Mouse (Mus musculus) embryonic facial prominence, embryonic 12.5 days (tissue): ENCODE measurements around the gene Ndel1. TPM values are rescaled to one million over a fixed set of nuclear protein-coding genes. Genes with fewer than 3 reads are reported as not detected.

Experiments used
- ATAC-seq: fragments of 200-750 bp; cut with Nextera tagmentation; 2 replicates; pipeline ENCODE4 v1.8.0; 2017; ENCODE audit not compliant: insufficient number of reproducible peaks, insufficient read depth, low FRiP score, low TSS enrichment
- H3K27ac ChIP-seq: fragments of 300-500 bp; sonication (generic); 2 replicates; pipeline ENCODE4 v1.5.1; 2016; ENCODE audit warnings: mild to moderate bottlenecking
- H3K27me3 ChIP-seq: fragments of 300-500 bp; sonication (generic); 2 replicates; pipeline ENCODE4 v1.6.1; 2016; ENCODE audit warnings: mild to moderate bottlenecking, moderate library complexity
- H3K36me3 ChIP-seq: fragments of 300-500 bp; sonication (generic); 2 replicates; pipeline ENCODE4 v1.6.1; 2016; ENCODE audit warnings: mild to moderate bottlenecking
- H3K4me1 ChIP-seq: fragments of 300-500 bp; sonication (generic); 2 replicates; pipeline ENCODE4 v1.6.1; 2016
- H3K4me2 ChIP-seq: fragments of 300-500 bp; sonication (generic); replicated peaks from 2 replicates; pipeline ENCODE4 v1.6.1; 2016; ENCODE audit warnings: mild to moderate bottlenecking, moderate library complexity
- H3K4me3 ChIP-seq: fragments of 300-500 bp; sonication (generic); 2 replicates; pipeline ENCODE4 v1.5.1; 2016; ENCODE audit warnings: mild to moderate bottlenecking
- H3K9ac ChIP-seq: fragments of 300-500 bp; sonication (generic); 2 replicates; pipeline ENCODE4 v1.6.1; 2016; ENCODE audit warnings: mild to moderate bottlenecking, moderate library complexity
- H3K9me3 ChIP-seq: fragments of 300-500 bp; sonication (generic); 2 replicates; pipeline ENCODE4 v1.6.1; 2016; ENCODE audit warnings: mild to moderate bottlenecking, moderate library complexity
- WGBS: fragments of 180-500 bp; shearing (Covaris S2); methylation state at CpG from one replicate; pipeline ENCODE4 v1.1.7; 2016; 5-methylcytosine and 5-hydroxymethylcytosine counted together
- polyA plus RNA-seq: library from polyadenylated mRNA; unstranded; fragments of >200 nt; fragmentation: Nextera tagmentation; extraction: Ambion mirVana; gene quantifications from 2 replicates; pipeline ENCODE4 v1.2.1, GENCODE M21; 2016

Gene Ndel1
- polyA plus RNA-seq, 1 experiment from 2014 or later = 78.6 TPM

GRCm38 (mm10) chr11:68863631-68864091, 8.0 kb downstream of the Ndel1 start:
- no peak overlapping the region for H3K27ac ChIP-seq
- H3K9me3 ChIP-seq = no peaks in the 10 kb centered on the region
- H3K36me3 ChIP-seq = no peaks in the 10 kb centered on the region
- H3K4me1 ChIP-seq = no peaks in the 10 kb centered on the region
- no peak overlapping the region for H3K4me3 ChIP-seq
- WGBS = 82% methylated on average over 4 of the region's 4 CpGs
- H3K27me3 ChIP-seq = no peaks in the 10 kb centered on the region
- H3K9ac ChIP-seq = no peak overlapping the region
- H3K4me2 ChIP-seq = no peak overlapping the region
- no peak for ATAC-seq

GRCm38 (mm10) chr11:68862260-68862659, 9.4 kb downstream of the Ndel1 start:
- H3K4me1 ChIP-seq = no peaks in the 10 kb centered on the region
- no peak overlapping the region for H3K27ac ChIP-seq
- no peak overlapping the region for H3K9ac ChIP-seq
- no peaks in the 10 kb centered on the region for H3K27me3 ChIP-seq
- no peaks in the 10 kb centered on the region for H3K36me3 ChIP-seq
- no peaks in the 10 kb centered on the region for H3K9me3 ChIP-seq
- WGBS = 68% methylated on average over 2 of the region's 2 CpGs
- no peak overlapping the region for H3K4me2 ChIP-seq
- no peak for ATAC-seq
- no peak overlapping the region for H3K4me3 ChIP-seq

GRCm38 (mm10) chr11:68859943-68860593, 11.6 kb downstream of the Ndel1 start:
- no peaks in the 10 kb centered on the region for H3K27me3 ChIP-seq
- 78% methylated on average over 8 of the region's 8 CpGs for WGBS
- no peaks in the 10 kb centered on the region for H3K36me3 ChIP-seq
- no peak overlapping the region for H3K4me2 ChIP-seq
- no peak overlapping the region for H3K27ac ChIP-seq
- no peak for ATAC-seq
- H3K4me1 ChIP-seq = no peaks in the 10 kb centered on the region
- no peak overlapping the region for H3K9ac ChIP-seq
- no peaks in the 10 kb centered on the region for H3K9me3 ChIP-seq
- H3K4me3 ChIP-seq = no peak overlapping the region

GRCm38 (mm10) chr11:68857329-68857728, 14.3 kb downstream of the Ndel1 start:
- 83% methylated on average over 3 of the region's 3 CpGs for WGBS
- H3K27ac ChIP-seq = no peak overlapping the region
- H3K27me3 ChIP-seq = no peaks in the 10 kb centered on the region
- H3K4me3 ChIP-seq = no peak overlapping the region
- H3K9me3 ChIP-seq = no peaks in the 10 kb centered on the region
- H3K36me3 ChIP-seq = no peaks in the 10 kb centered on the region
- H3K4me2 ChIP-seq = no peak overlapping the region
- H3K9ac ChIP-seq = no peak overlapping the region
- H3K4me1 ChIP-seq = peaks cover 8% of the 10 kb centered on the region; the same call in 1 of the 2 replicates
- ATAC-seq = no peak

- Histone ChIP-seq H3K9ac (no peak overlapping the region), H3K27me3 (no peaks in the 10 kb centered on the region), H3K9me3 (no peaks in the 10 kb centered on the region), H3K4me3 (no peak overlapping the region), H3K4me1 (peaks cover 17% of the 10 kb centered on the region), H3K27ac (no peak overlapping the region), H3K4me2 (no peak overlapping the region), H3K36me3 (no peaks in the 10 kb centered on the region)
- WGBS = 81% methylated on average over 3 of the region's 3 CpGs
- no peak for ATAC-seq
Observed at GRCm38 (mm10) chr11:68854621-68855020, 17.0 kb downstream of the Ndel1 start.

GRCm38 (mm10) chr11:68853611-68854401, 17.9 kb downstream of the Ndel1 start:
- H3K27me3 ChIP-seq = no peaks in the 10 kb centered on the region
- H3K9me3 ChIP-seq = no peaks in the 10 kb centered on the region
- peak overlapping the region; percentile 97 for H3K27ac ChIP-seq
- H3K4me2 ChIP-seq = peak overlapping the region; percentile 62
- H3K9ac ChIP-seq = peak overlapping the region; percentile 82
- no peaks in the 10 kb centered on the region for H3K36me3 ChIP-seq
- H3K4me3 ChIP-seq = peak overlapping the region; percentile 70
- 47% methylated on average over 14 of the region's 14 CpGs for WGBS
- peaks cover 17% of the 10 kb centered on the region for H3K4me1 ChIP-seq
- no peak for ATAC-seq

- Histone ChIP-seq H3K4me1 (peaks cover 17% of the 10 kb centered on the region), H3K4me3 (peak overlapping the region; percentile 70), H3K4me2 (peak overlapping the region; percentile 62), H3K27ac (peak overlapping the region; percentile 97), H3K9me3 (no peaks in the 10 kb centered on the region), H3K9ac (peak overlapping the region; percentile 82), H3K36me3 (no peaks in the 10 kb centered on the region), H3K27me3 (no peaks in the 10 kb centered on the region)
- WGBS = under 1% methylated on average over 42 of the region's 42 CpGs
- ATAC-seq = peak; percentile 99
Observed at GRCm38 (mm10) chr11:68852932-68853409, 18.7 kb downstream of the Ndel1 start.

- H3K9me3 ChIP-seq = no peaks in the 10 kb centered on the region
- peak overlapping the region; percentile 82 for H3K9ac ChIP-seq
- ATAC-seq = peak; percentile 73
- peak overlapping the region; percentile 70 for H3K4me3 ChIP-seq
- H3K4me1 ChIP-seq = peaks cover 17% of the 10 kb centered on the region
- WGBS = under 1% methylated on average over 35 of the region's 36 CpGs
- peak overlapping the region; percentile 62 for H3K4me2 ChIP-seq
- no peaks in the 10 kb centered on the region for H3K27me3 ChIP-seq
- no peaks in the 10 kb centered on the region for H3K36me3 ChIP-seq
- peak overlapping the region; percentile 97 for H3K27ac ChIP-seq
Observed at GRCm38 (mm10) chr11:68852486-68852901, 19.2 kb downstream of the Ndel1 start.

GRCm38 (mm10) chr11:68851644-68852485, 19.8 kb downstream of the Ndel1 start:
- Histone ChIP-seq H3K27ac (peak overlapping the region; percentile 97), H3K27me3 (no peaks in the 10 kb centered on the region), H3K9ac (peak overlapping the region; percentile 82), H3K9me3 (no peaks in the 10 kb centered on the region), H3K36me3 (no peaks in the 10 kb centered on the region), H3K4me2 (peak overlapping the region; percentile 62), H3K4me3 (peak overlapping the region; percentile 70), H3K4me1 (peaks cover 17% of the 10 kb centered on the region)
- no peak for ATAC-seq
- 2% methylated on average over 13 of the region's 13 CpGs for WGBS

GRCm38 (mm10) chr11:68850862-68851261, 20.8 kb downstream of the Ndel1 start:
- peaks cover 17% of the 10 kb centered on the region for H3K4me1 ChIP-seq
- WGBS = 89% methylated on average over 7 of the region's 7 CpGs
- H3K4me2 ChIP-seq = peak overlapping the region; percentile 20; the same call in 1 of the 2 replicates
- no peaks in the 10 kb centered on the region for H3K27me3 ChIP-seq
- no peak overlapping the region for H3K27ac ChIP-seq
- H3K4me3 ChIP-seq = no peak overlapping the region
- H3K36me3 ChIP-seq = no peaks in the 10 kb centered on the region
- H3K9ac ChIP-seq = peak overlapping the region; percentile 12; the same call in 1 of the 2 replicates
- no peaks in the 10 kb centered on the region for H3K9me3 ChIP-seq
- ATAC-seq = no peak

- WGBS = 91% methylated on average over 5 of the region's 5 CpGs
- Histone ChIP-seq H3K36me3 (peaks cover 64% of the 10 kb centered on the region), H3K4me1 (no peaks in the 10 kb centered on the region), H3K9me3 (no peaks in the 10 kb centered on the region), H3K4me2 (no peak overlapping the region), H3K27ac (no peak overlapping the region), H3K4me3 (no peak overlapping the region), H3K27me3 (no peaks in the 10 kb centered on the region), H3K9ac (no peak overlapping the region)
- no peak for ATAC-seq
Observed at GRCm38 (mm10) chr11:68839606-68840005, 32.1 kb downstream of the Ndel1 start.
